Mouse (Mus musculus): Measurements from ENCODE around the gene Dgki. TPM values are rescaled to one million over a fixed set of nuclear protein-coding genes. Genes with fewer than 3 reads are reported as not detected.

Dgki gene
- total and polyA plus RNA-seq, 3 experiments = not detected

DNA sequence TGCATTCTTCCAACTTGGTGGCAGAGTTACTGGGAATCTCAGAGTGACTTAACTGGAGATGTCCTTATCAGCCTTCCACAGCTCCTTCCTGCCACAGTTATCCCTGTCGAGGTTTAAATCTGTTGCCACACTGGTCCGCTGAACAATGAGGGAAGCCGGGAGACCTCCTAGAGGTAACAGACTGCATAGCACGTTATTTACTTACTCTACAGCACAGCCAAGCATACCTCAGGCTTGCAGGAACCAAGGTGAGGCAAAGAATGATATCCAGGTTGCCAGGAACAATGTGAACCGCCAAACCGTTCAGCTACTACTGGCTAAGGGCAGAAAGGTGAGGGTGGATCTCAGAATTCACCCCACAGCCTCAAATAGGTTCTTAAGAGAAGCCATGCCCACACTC lies 78.0 kb downstream of the Dgki start:
- Histone ChIP-seq H3K9me3 (replicated peaks; ENCODE audit: insufficient read depth, low read length) (no peaks in the 10 kb centered on the region), H3K27ac (ENCODE audit: control insufficient read depth, low read depth, low read length) (no peak overlapping the region), H3K4me1 (ENCODE audit: control insufficient read depth in 1 of 2, insufficient read depth in 2 of 2, low read length in 2 of 2) (no peaks in the 10 kb centered on the region), H3K27me3 (ENCODE audit: control insufficient read depth in 1 of 2, insufficient read depth in 2 of 2, low read length in 2 of 2) (no peaks in the 10 kb centered on the region), H3K4me3 (ENCODE audit: control insufficient read depth in 1 of 2, insufficient read depth in 1 of 2, low read depth in 2 of 2, low read length in 2 of 2) (no peak overlapping the region), H3K79me2 (ENCODE audit: control insufficient read depth, insufficient read depth, low read length, poor library complexity) (no peaks in the 10 kb centered on the region), H3K36me3 (ENCODE audit: control insufficient read depth in 1 of 2, insufficient read depth in 2 of 2, low read length in 2 of 2) (no peaks in the 10 kb centered on the region), H3K9ac (ENCODE audit: control insufficient read depth, low read depth, low read length, poor library complexity, severe bottlenecking) (no peak overlapping the region)
- TF ChIP-seq ETS1 (IDR thresholded peaks at IDR 0.05; ENCODE audit: low read depth, low read length) (no peak), POLR2AphosphoS5 (IDR thresholded peaks at IDR 0.05; ENCODE audit: borderline replicate concordance, low read depth, low read length) (no peak), TCF12 (IDR thresholded peaks at IDR 0.05; ENCODE audit: low read depth, low read length) (no peak), HCFC1 (IDR thresholded peaks at IDR 0.05; ENCODE audit: low read depth, low read length) (no peak)
- DNase-seq (ENCODE audit: low read depth, low spot score) = no peak

DNA sequence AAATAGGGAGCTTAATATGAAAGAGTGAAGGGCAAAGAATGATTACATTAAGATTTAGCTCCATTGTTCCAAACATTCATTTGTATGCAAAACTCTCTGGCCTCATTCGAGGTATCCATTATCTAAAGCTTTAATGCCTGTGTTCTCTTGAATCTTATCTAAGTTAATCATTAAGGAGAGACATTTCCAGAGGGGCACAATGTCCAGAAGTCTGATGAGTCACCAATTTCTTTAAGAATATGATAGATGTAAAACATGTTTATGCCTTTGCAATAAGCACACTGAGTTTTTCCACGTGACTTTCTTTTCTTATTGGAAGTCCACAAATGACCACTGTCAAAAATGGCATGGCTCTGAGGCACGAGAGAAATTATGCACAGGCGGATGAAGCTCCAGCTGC lies 80.9 kb downstream of the Dgki start:
- no peak for DNase-seq (ENCODE audit: low read depth, low spot score)
- Histone ChIP-seq H3K79me2 (ENCODE audit: control insufficient read depth, insufficient read depth, low read length, poor library complexity) (no peaks in the 10 kb centered on the region), H3K9ac (ENCODE audit: control insufficient read depth, low read depth, low read length, poor library complexity, severe bottlenecking) (no peak overlapping the region), H3K9me3 (replicated peaks; ENCODE audit: insufficient read depth, low read length) (no peaks in the 10 kb centered on the region), H3K36me3 (ENCODE audit: control insufficient read depth in 1 of 2, insufficient read depth in 2 of 2, low read length in 2 of 2) (no peaks in the 10 kb centered on the region), H3K4me3 (ENCODE audit: control insufficient read depth in 1 of 2, insufficient read depth in 1 of 2, low read depth in 2 of 2, low read length in 2 of 2) (no peak overlapping the region), H3K27ac (ENCODE audit: control insufficient read depth, low read depth, low read length) (no peak overlapping the region), H3K27me3 (ENCODE audit: control insufficient read depth in 1 of 2, insufficient read depth in 2 of 2, low read length in 2 of 2) (no peaks in the 10 kb centered on the region), H3K4me1 (ENCODE audit: control insufficient read depth in 1 of 2, insufficient read depth in 2 of 2, low read length in 2 of 2) (no peaks in the 10 kb centered on the region)
- TF ChIP-seq MAFK (IDR thresholded peaks at IDR 0.05; ENCODE audit: borderline replicate concordance, low read depth, low read length) (no peak), USF2 (IDR thresholded peaks at IDR 0.05; ENCODE audit: borderline replicate concordance in 1 of 2, insufficient read depth in 1 of 2, low read depth in 1 of 2, low read length in 2 of 2) (no peak), ZC3H11A (IDR thresholded peaks at IDR 0.05; ENCODE audit: low read depth, low read length) (no peak), EP300 (IDR thresholded peaks at IDR 0.05; ENCODE audit: low read depth in 1 of 2, low read length in 2 of 2) (no peak), MAX (IDR thresholded peaks at IDR 0.05; ENCODE audit: low read length) (no peak), UBTF (IDR thresholded peaks at IDR 0.05; ENCODE audit: borderline replicate concordance, insufficient read depth, low read depth, low read length) (no peak), ZNF384 (IDR thresholded peaks at IDR 0.05; ENCODE audit: low read depth, low read length) (no peak), ZKSCAN1 (IDR thresholded peaks at IDR 0.05; ENCODE audit: low read depth, low read length) (no peak), KAT2A (conservative IDR thresholded peaks at IDR 0.05; ENCODE audit: low read depth, low read length) (no peak), TCF12 (IDR thresholded peaks at IDR 0.05; ENCODE audit: low read depth, low read length) (no peak), MAZ (IDR thresholded peaks at IDR 0.05; ENCODE audit: low read depth, low read length) (no peak), JUND (IDR thresholded peaks at IDR 0.05; ENCODE audit: low read depth, low read length) (no peak), TBP (IDR thresholded peaks at IDR 0.05; ENCODE audit: low read depth, low read length) (no peak), POLR2AphosphoS5 (IDR thresholded peaks at IDR 0.05; ENCODE audit: borderline replicate concordance, low read depth, low read length) (no peak), CHD1 (IDR thresholded peaks at IDR 0.05; ENCODE audit: low read depth, low read length) (no peak)
